Mouse (Mus musculus): ENCODE data around the gene Fam133b. TPM values are rescaled to one million over a fixed set of nuclear protein-coding genes. Genes with fewer than 3 reads are reported as not detected.
A peak's percentile ranks its signal among the peaks of the same experiment; 100 is the strongest.
"Not testable (repeated sequence)": the region's sequence is repeated elsewhere in the genome, so short reads cannot be mapped to it uniquely, and the experiment has no call there.

Gene Fam133b
- polyA plus RNA-seq, 1 experiment from 2014 or later: 24.8 TPM

DNA sequence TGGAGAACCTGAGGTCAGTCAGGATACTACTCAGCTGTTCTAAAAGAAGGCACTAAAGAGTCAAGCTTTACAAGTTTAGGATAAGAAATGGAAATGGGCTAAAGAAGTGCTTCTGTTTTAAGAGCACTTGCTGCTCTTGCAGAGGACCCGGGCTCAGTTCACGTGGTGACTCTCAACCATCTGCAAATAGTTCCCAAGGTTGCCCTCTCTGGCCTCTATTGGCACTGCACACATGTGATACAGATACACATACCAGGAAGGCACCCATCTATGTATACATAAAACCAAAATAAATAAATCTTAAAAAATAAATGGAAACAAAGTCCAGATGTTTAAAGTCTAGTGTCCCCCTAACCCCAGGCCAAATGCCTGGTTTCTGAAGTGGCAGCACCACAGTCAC is 31.2 kb downstream of the Fam133b start:
- Histone ChIP-seq H3K27ac (no peak overlapping the region), H3K9ac (no peak overlapping the region), H3K4me2 (no peak overlapping the region), H3K9me3 (no peaks in the 10 kb centered on the region), H3K4me3 (replicated peaks) (no peak overlapping the region), H3K36me3 (peaks cover 66% of the 10 kb centered on the region), H3K27me3 (replicated peaks) (no peaks in the 10 kb centered on the region), H3K4me1 (no peaks in the 10 kb centered on the region)
- WGBS: 89% methylated on average over 2 of the region's 2 CpGs
- no peak for ATAC-seq (ENCODE audit: insufficient read depth, low FRiP score, low read depth)

DNA sequence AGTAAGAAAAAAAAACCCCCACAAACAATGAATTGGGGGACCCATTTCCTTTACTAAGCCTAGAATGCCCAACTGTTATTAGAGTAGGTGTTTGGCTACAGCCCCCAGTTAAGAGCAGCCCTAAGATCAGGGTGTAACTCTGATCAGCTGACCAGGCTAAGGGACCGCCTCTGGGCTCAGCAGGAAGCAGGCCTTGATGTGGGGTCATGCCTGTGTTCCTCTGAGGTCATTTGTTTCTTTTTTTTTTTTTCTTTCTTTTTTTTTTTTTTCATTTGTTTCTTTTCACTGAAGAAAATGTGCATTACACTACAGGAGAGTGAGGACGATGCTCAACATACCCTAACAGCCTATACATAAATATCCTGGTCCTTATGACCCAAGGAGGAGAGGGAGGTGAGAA is 34.3 kb downstream of the Fam133b start:
- WGBS: 95% methylated on average over 2 of the region's 2 CpGs

GRCm38 (mm10) chr5:3579066-3579465 is 35.4 kb downstream of the Fam133b start:
- H3K9ac ChIP-seq: no peak overlapping the region
- 92% methylated on average over 7 of the region's 7 CpGs for WGBS
- no peak overlapping the region for H3K27ac ChIP-seq
- H3K4me1 ChIP-seq: no peaks in the 10 kb centered on the region
- no peaks in the 10 kb centered on the region for H3K27me3 ChIP-seq (replicated peaks)
- no peak overlapping the region for H3K4me3 ChIP-seq (replicated peaks)
- H3K9me3 ChIP-seq: no peaks in the 10 kb centered on the region
- no peak for ATAC-seq (ENCODE audit: insufficient read depth, low FRiP score, low read depth)
- H3K4me2 ChIP-seq: no peak overlapping the region
- H3K36me3 ChIP-seq: peaks cover 47% of the 10 kb centered on the region

More for the DNA sequence above, 34.3 kb downstream of the Fam133b start:
- no peaks in the 10 kb centered on the region for H3K4me1 ChIP-seq
- no peak overlapping the region for H3K4me3 ChIP-seq (replicated peaks)
- H3K4me2 ChIP-seq: no peak overlapping the region
- H3K9ac ChIP-seq: no peak overlapping the region
- ATAC-seq (ENCODE audit: insufficient read depth, low FRiP score, low read depth): no peak
- peaks cover 49% of the 10 kb centered on the region for H3K36me3 ChIP-seq
- no peaks in the 10 kb centered on the region for H3K27me3 ChIP-seq (replicated peaks)
- H3K9me3 ChIP-seq: no peaks in the 10 kb centered on the region
- no peak overlapping the region for H3K27ac ChIP-seq

GRCm38 (mm10) chr5:3595693-3596398 is 52.2 kb downstream of the Fam133b start, which contains the start of gene Pex1:
Gene Pex1, plus strand, starts transcription at chr5:3596066.
- Histone ChIP-seq H3K9me3 (no peaks in the 10 kb centered on the region), H3K36me3 (peaks cover 6% of the 10 kb centered on the region; the same call in 1 of the 2 replicates), H3K4me1 (peaks cover 12% of the 10 kb centered on the region), H3K9ac (peak within 1 kb of the TSS; percentile 76), H3K4me2 (peak within 1 kb of the TSS; percentile 81), H3K27me3 (replicated peaks) (no peaks in the 10 kb centered on the region), H3K4me3 (replicated peaks) (peak within 1 kb of the TSS; percentile 90), H3K27ac (peak within 1 kb of the TSS; percentile 80)
- ATAC-seq (ENCODE audit: insufficient read depth, low FRiP score, low read depth): peak; percentile 97
- WGBS: under 1% methylated on average over 50 of the region's 50 CpGs

- no peaks in the 10 kb centered on the region for H3K9me3 ChIP-seq
- H3K27ac ChIP-seq: peak within 1 kb of the TSS; percentile 80
- H3K4me1 ChIP-seq: peaks cover 12% of the 10 kb centered on the region
- under 1% methylated on average over 31 of the region's 31 CpGs for WGBS
- H3K4me3 ChIP-seq (replicated peaks): peak within 1 kb of the TSS; percentile 90
- peaks cover under 1% of the 10 kb centered on the region; the same call in 1 of the 2 replicates for H3K36me3 ChIP-seq
- H3K27me3 ChIP-seq (replicated peaks): no peaks in the 10 kb centered on the region
- peak within 1 kb of the TSS; percentile 76 for H3K9ac ChIP-seq
- peak within 1 kb of the TSS; percentile 81 for H3K4me2 ChIP-seq
- ATAC-seq (ENCODE audit: insufficient read depth, low FRiP score, low read depth): peak; percentile 75
Observed at GRCm38 (mm10) chr5:3596399-3596766, 52.8 kb downstream of the Fam133b start, which contains the start of gene Rbm48. Gene Rbm48, minus strand, starts transcription at chr5:3596585.

GRCm38 (mm10) chr5:3597171-3597570 is 53.5 kb downstream of the Fam133b start:
- Histone ChIP-seq H3K9me3 (no peaks in the 10 kb centered on the region), H3K4me3 (replicated peaks) (peak overlapping the region; percentile 90; the same call in 1 of the 2 replicates), H3K4me2 (peak overlapping the region; percentile 81), H3K36me3 (no peaks in the 10 kb centered on the region), H3K27me3 (replicated peaks) (no peaks in the 10 kb centered on the region), H3K4me1 (peaks cover 12% of the 10 kb centered on the region), H3K9ac (no peak overlapping the region), H3K27ac (no peak overlapping the region)
- ATAC-seq (ENCODE audit: insufficient read depth, low FRiP score, low read depth): no peak

DNA sequence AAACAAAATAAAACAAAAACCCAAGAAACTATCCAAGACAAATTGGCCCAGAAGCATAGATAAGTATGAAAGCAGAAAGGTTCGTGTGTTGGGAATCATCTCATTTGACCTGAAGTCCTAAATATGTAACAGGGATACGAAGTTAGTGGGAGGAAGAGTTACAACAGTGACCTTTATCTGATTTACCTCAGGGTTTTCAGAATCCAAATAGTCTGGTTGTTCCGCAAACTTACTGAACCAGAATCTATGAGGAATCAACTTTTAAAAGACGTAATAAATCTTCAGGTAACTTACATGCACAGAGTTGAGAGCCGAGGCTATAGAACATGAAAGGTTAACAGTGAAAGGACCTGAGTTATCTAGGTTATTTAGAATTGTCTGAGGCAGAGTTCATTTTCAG is 55.1 kb downstream of the Fam133b start:
- ATAC-seq (ENCODE audit: insufficient read depth, low FRiP score, low read depth): no peak
- no peak overlapping the region for H3K9ac ChIP-seq
- no peaks in the 10 kb centered on the region for H3K36me3 ChIP-seq
- no peaks in the 10 kb centered on the region for H3K9me3 ChIP-seq
- WGBS: 85% methylated on average over 5 of the region's 5 CpGs
- H3K4me1 ChIP-seq: peaks cover 12% of the 10 kb centered on the region
- H3K4me3 ChIP-seq (replicated peaks): no peak overlapping the region
- H3K4me2 ChIP-seq: no peak overlapping the region
- no peak overlapping the region for H3K27ac ChIP-seq
- no peaks in the 10 kb centered on the region for H3K27me3 ChIP-seq (replicated peaks)

DNA sequence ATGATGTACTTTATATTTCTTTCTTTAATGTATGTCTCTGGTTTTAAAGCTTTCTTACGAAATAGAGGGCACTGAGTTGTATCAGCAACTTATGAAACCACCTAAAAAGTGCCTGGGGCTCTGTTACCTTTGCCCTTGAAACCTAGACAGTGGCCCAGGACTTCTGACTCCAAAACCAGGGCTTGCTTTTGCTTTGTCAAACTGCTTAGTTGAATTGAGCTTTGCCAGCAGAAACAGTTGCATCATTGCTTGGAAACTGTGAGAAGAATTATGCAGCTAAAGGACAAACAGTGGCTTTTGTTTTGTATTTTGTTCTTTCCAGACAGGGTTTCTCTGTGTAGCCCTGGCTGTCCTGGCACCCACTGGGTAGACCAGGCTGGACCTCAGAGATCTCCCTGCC is 56.7 kb downstream of the Fam133b start:
- no peaks in the 10 kb centered on the region for H3K36me3 ChIP-seq
- no peaks in the 10 kb centered on the region for H3K27me3 ChIP-seq (replicated peaks)
- no peak for ATAC-seq (ENCODE audit: insufficient read depth, low FRiP score, low read depth)
- WGBS: 85% methylated on average over 1 of the region's 1 CpGs
- H3K9ac ChIP-seq: no peak overlapping the region
- no peak overlapping the region for H3K4me2 ChIP-seq
- peaks cover 2% of the 10 kb centered on the region; the same call in 1 of the 2 replicates for H3K4me1 ChIP-seq
- no peak overlapping the region for H3K27ac ChIP-seq
- no peaks in the 10 kb centered on the region for H3K9me3 ChIP-seq
- no peak overlapping the region for H3K4me3 ChIP-seq (replicated peaks)

DNA sequence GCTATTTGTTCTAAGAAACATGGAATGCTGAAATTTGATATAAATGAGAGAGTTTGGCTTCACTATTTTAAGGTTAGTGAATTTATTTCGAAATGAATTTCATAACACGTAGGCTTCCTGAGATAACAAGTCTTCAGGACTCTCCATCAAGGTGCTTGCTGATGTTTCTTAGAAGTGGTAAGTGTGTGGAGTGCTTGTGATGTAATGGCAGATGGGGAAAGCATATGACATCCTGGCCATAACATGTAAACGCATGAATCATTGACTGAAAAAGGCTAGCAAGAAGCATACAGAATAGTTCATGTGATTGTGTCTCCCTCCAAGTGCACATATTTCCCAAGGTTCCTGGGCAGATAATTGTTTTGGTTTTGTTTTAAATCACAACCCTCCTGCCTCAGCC is 57.2 kb downstream of the Fam133b start:
- Histone ChIP-seq H3K27ac (no peak overlapping the region), H3K9ac (no peak overlapping the region), H3K36me3 (0 out of 2 replicates have a peak, but pooled peaks cover under 1% of the 10 kb centered on the region), H3K27me3 (replicated peaks) (no peaks in the 10 kb centered on the region), H3K4me2 (no peak overlapping the region), H3K4me1 (no peaks in the 10 kb centered on the region), H3K9me3 (no peaks in the 10 kb centered on the region), H3K4me3 (replicated peaks) (no peak overlapping the region)
- 89% methylated on average over 3 of the region's 3 CpGs for WGBS
- no peak for ATAC-seq (ENCODE audit: insufficient read depth, low FRiP score, low read depth)

GRCm38 (mm10) chr5:3607114-3607513 is 63.5 kb downstream of the Fam133b start:
- no peak for ATAC-seq (ENCODE audit: insufficient read depth, low FRiP score, low read depth)
- Histone ChIP-seq H3K4me1 (no peaks in the 10 kb centered on the region), H3K4me2 (no peak overlapping the region), H3K36me3 (peaks cover 20% of the 10 kb centered on the region), H3K4me3 (replicated peaks) (no peak overlapping the region), H3K9ac (no peak overlapping the region), H3K27ac (no peak overlapping the region), H3K9me3 (no peaks in the 10 kb centered on the region), H3K27me3 (replicated peaks) (no peaks in the 10 kb centered on the region)
- WGBS: 92% methylated on average over 9 of the region's 9 CpGs

GRCm38 (mm10) chr5:3609241-3609640 is 65.6 kb downstream of the Fam133b start:
- H3K4me3 ChIP-seq (replicated peaks): no peak overlapping the region
- no peak overlapping the region for H3K9ac ChIP-seq
- H3K36me3 ChIP-seq: peaks cover 24% of the 10 kb centered on the region
- 91% methylated on average over 7 of the region's 7 CpGs for WGBS
- no peak overlapping the region for H3K4me2 ChIP-seq
- no peaks in the 10 kb centered on the region for H3K4me1 ChIP-seq
- H3K9me3 ChIP-seq: no peaks in the 10 kb centered on the region
- ATAC-seq (ENCODE audit: insufficient read depth, low FRiP score, low read depth): no peak
- no peak overlapping the region for H3K27ac ChIP-seq
- no peaks in the 10 kb centered on the region for H3K27me3 ChIP-seq (replicated peaks)

DNA sequence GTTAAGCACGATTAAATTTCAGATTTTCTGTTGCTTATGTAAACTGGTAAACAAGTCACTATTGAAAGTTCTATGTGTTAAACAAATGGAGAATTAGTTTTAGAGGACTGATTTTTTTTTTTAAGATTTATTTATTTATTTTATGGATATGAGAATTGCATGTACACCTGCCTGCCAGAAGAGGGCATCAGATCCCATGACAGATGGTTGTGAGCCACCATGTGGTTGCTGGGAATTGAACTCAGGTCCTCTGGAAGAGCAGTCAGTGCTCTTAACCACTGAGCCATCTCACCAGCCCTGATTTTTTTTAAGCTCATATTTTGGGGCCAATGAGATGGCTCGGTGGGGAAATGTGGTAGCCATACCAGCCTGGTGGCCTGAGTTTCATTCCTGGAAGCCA is 68.2 kb downstream of the Fam133b start:
- H3K4me3 ChIP-seq (replicated peaks); H3K4me2 ChIP-seq; H3K4me1 ChIP-seq; H3K9me3 ChIP-seq; H3K9ac ChIP-seq; H3K27ac ChIP-seq; ATAC-seq (ENCODE audit: insufficient read depth, low FRiP score, low read depth); H3K27me3 ChIP-seq (replicated peaks): not testable (repeated sequence)
- 84% methylated on average over 2 of the region's 2 CpGs for WGBS
- H3K36me3 ChIP-seq: peaks cover 15% of the 10 kb centered on the region
